Mouse (Mus musculus) cerebellum, adult 8-10 months (tissue): ENCODE measurements around the gene Gm21488.
"Not testable (repeated sequence)": the region's sequence is repeated elsewhere in the genome, so short reads cannot be mapped to it uniquely, and the experiment has no call there.

Source experiments
- DNase-seq: peaks from one replicate; pipeline ENCODE4 v3.0.0; 2022

Gene Gm21488

GRCm38 (mm10) chrY:27521820-27522219 lies at the start of gene Gm21488:
Gene Gm21488, minus strand, starts transcription at chrY:27521920.
- not testable (repeated sequence) for DNase-seq
